Comparison of ENCODE assay signal across 8 mouse cellular contexts in genomic region chr2:30933917-30934450, GRCm38 (mm10). TPM values are rescaled to one million over a fixed set of nuclear protein-coding genes. Genes with fewer than 3 reads are reported as not detected.
DNase-seq lines count a peak whose midpoint lies in the region; ATAC-seq lines count a peak whose summit lies in the region.

No protein-coding gene starts in this region.

- DNase-seq in hindbrain, embryonic 10.5 days (ENCODE audit: low spot score), result peak; percentile 77
- DNase-seq in T-cell, adult 2 months (ENCODE audit: low spot score), result peak; percentile 61
- peak; percentile 58 to 80 for DNase-seq in layer of hippocampus, adult 8-10 months (ENCODE audit: low spot score in 2 of 2)
- DNase-seq in spleen, postnatal 10 days (ENCODE audit: low spot score in 2 of 2), result peak; percentile 63 to 77

- no peak overlapping the region for H3K4me2 ChIP-seq in hindbrain, embryonic 16.5 days (ENCODE audit: low read length)

- no peaks in the 10 kb centered on the region for H3K36me3 ChIP-seq in hindbrain, embryonic 10.5 days
- H3K36me3 ChIP-seq in hindbrain, embryonic 16.5 days (ENCODE audit: control insufficient read depth, insufficient read depth, low read length), result no peaks in the 10 kb centered on the region

- no peak overlapping the region for H3K4me3 ChIP-seq in hindbrain, embryonic 10.5 days
- H3K4me3 ChIP-seq in hindbrain, embryonic 16.5 days (ENCODE audit: low read length), result no peak overlapping the region

- peaks cover 11% of the 10 kb centered on the region for H3K4me1 ChIP-seq in hindbrain, embryonic 10.5 days (replicated peaks)
- H3K4me1 ChIP-seq in hindbrain, embryonic 16.5 days (ENCODE audit: control insufficient read depth, insufficient read depth, low read depth, low read length), result peaks cover 4% of the 10 kb centered on the region

- no peak overlapping the region for H3K9ac ChIP-seq in hindbrain, embryonic 16.5 days (ENCODE audit: low read depth, low read length)

- peaks cover under 1% of the 10 kb centered on the region; the same call in 1 of the 2 replicates for H3K27me3 ChIP-seq in hindbrain, embryonic 10.5 days (ENCODE audit: insufficient read depth, poor library complexity, severe bottlenecking)
- H3K27me3 ChIP-seq in hindbrain, embryonic 16.5 days (replicated peaks; ENCODE audit: control insufficient read depth, insufficient read depth, low read length), result no peaks in the 10 kb centered on the region

- no peaks in the 10 kb centered on the region for H3K9me3 ChIP-seq in hindbrain, embryonic 10.5 days
- no peaks in the 10 kb centered on the region for H3K9me3 ChIP-seq in hindbrain, embryonic 16.5 days (ENCODE audit: control insufficient read depth, low read length)

- ATAC-seq in hindbrain, embryonic 16.5 days, result no peak
- peak; percentile 75 for ATAC-seq in common myeloid progenitor, adult 5-6 weeks (replicated peaks; ENCODE audit: low read depth, poor library complexity, severe bottlenecking)
- peak; percentile 56 for ATAC-seq in granulocyte monocyte progenitor cell, adult 5-6 weeks (replicated peaks; ENCODE audit: poor library complexity, severe bottlenecking)
- ATAC-seq in megakaryocyte progenitor cell, adult 5-6 weeks (replicated peaks; ENCODE audit: poor library complexity), result peak; percentile 76

- H3K27ac ChIP-seq in hindbrain, embryonic 10.5 days, result no peak overlapping the region
- no peak overlapping the region for H3K27ac ChIP-seq in hindbrain, embryonic 16.5 days (ENCODE audit: low read depth, low read length)

- 23% methylated on average over 7 of the region's 7 CpGs for WGBS in hindbrain, embryonic 10.5 days
- WGBS in hindbrain, embryonic 16.5 days, result 24% methylated on average over 7 of the region's 7 CpGs

RNA-seq across cellular contexts. Expression of gene Ptges, which starts 4.3 kb away (rescaled TPM):
- polyA plus RNA-seq in hindbrain, embryonic 10.5 days (2016; fragmentation: Nextera tagmentation; extraction: Ambion mirVana), result 10.8 and 13.3 TPM in 2 replicates
- 6.3 and 6.9 TPM in 2 replicates for polyA plus RNA-seq in hindbrain, embryonic 16.5 days (2015; fragmentation: Nextera tagmentation; extraction: Ambion mirVana)
- 0.15 TPM in 1 of 2 replicates, not detected in the other for total RNA-seq in common myeloid progenitor, adult 5-6 weeks (2017)
- 0.30 TPM in 1 of 2 replicates, not detected in the other for total RNA-seq in granulocyte monocyte progenitor cell, adult 5-6 weeks (2014; fragmentation: Nextera tagmentation)
- 0.13 and 0.52 TPM in 2 replicates for total RNA-seq in granulocyte monocyte progenitor cell, adult 5-6 weeks (2017)
- 1 to 10 TPM; 3.4 to 5.4 (median 5.2) TPM for total RNA-seq in layer of hippocampus, adult 8-10 months (2022)
- total RNA-seq in megakaryocyte progenitor cell, adult 5-6 weeks (2015), result 0.17 and 1.1 TPM in 2 replicates
- total RNA-seq in megakaryocyte progenitor cell, adult 5-6 weeks (2017), result 0.71 and 2.6 TPM in 2 replicates

RNA-seq across cellular contexts. Expression of gene Tor1b, which starts 18.8 kb away (rescaled TPM):
- 19.1 and 23.8 TPM in 2 replicates for polyA plus RNA-seq in hindbrain, embryonic 10.5 days (2016; fragmentation: Nextera tagmentation; extraction: Ambion mirVana)
- 18.0 and 20.4 TPM in 2 replicates for polyA plus RNA-seq in hindbrain, embryonic 16.5 days (2015; fragmentation: Nextera tagmentation; extraction: Ambion mirVana)
- 30.4 and 31.7 TPM in 2 replicates for total RNA-seq in common myeloid progenitor, adult 5-6 weeks (2017)
- 39.2 and 43.9 TPM in 2 replicates for total RNA-seq in granulocyte monocyte progenitor cell, adult 5-6 weeks (2014; fragmentation: Nextera tagmentation)
- total RNA-seq in granulocyte monocyte progenitor cell, adult 5-6 weeks (2017), result 33.9 and 37.7 TPM in 2 replicates
- total RNA-seq in layer of hippocampus, adult 8-10 months (2022), result 10 to 100 TPM; 32.8 to 37.2 (median 36.0) TPM
- total RNA-seq in megakaryocyte progenitor cell, adult 5-6 weeks (2015), result 28.6 and 29.4 TPM in 2 replicates
- 36.4 and 38.9 TPM in 2 replicates for total RNA-seq in megakaryocyte progenitor cell, adult 5-6 weeks (2017)

RNA-seq across cellular contexts. Expression of gene Tor1a, which starts 33.7 kb away (rescaled TPM):
- polyA plus RNA-seq in hindbrain, embryonic 10.5 days (2016; fragmentation: Nextera tagmentation; extraction: Ambion mirVana), result 82.4 and 84.1 TPM in 2 replicates
- 94.2 and 94.8 TPM in 2 replicates for polyA plus RNA-seq in hindbrain, embryonic 16.5 days (2015; fragmentation: Nextera tagmentation; extraction: Ambion mirVana)
- total RNA-seq in common myeloid progenitor, adult 5-6 weeks (2017), result 43.6 and 52.2 TPM in 2 replicates
- total RNA-seq in granulocyte monocyte progenitor cell, adult 5-6 weeks (2014; fragmentation: Nextera tagmentation), result 72.9 and 76.1 TPM in 2 replicates
- 101 and 156 TPM in 2 replicates for total RNA-seq in granulocyte monocyte progenitor cell, adult 5-6 weeks (2017)
- total RNA-seq in layer of hippocampus, adult 8-10 months (2022), result 10 to 100 TPM; 41.3 to 47.7 (median 44.4) TPM
- 63.5 and 65.1 TPM in 2 replicates for total RNA-seq in megakaryocyte progenitor cell, adult 5-6 weeks (2015)
- 71.7 and 96.5 TPM in 2 replicates for total RNA-seq in megakaryocyte progenitor cell, adult 5-6 weeks (2017)

RNA-seq across cellular contexts. Expression of gene BC005624, which starts 48.0 kb away (rescaled TPM):
- 61.1 and 73.3 TPM in 2 replicates for polyA plus RNA-seq in hindbrain, embryonic 10.5 days (2016; fragmentation: Nextera tagmentation; extraction: Ambion mirVana)
- 92.1 and 93.0 TPM in 2 replicates for polyA plus RNA-seq in hindbrain, embryonic 16.5 days (2015; fragmentation: Nextera tagmentation; extraction: Ambion mirVana)
- 69.7 and 74.5 TPM in 2 replicates for total RNA-seq in common myeloid progenitor, adult 5-6 weeks (2017)
- total RNA-seq in granulocyte monocyte progenitor cell, adult 5-6 weeks (2014; fragmentation: Nextera tagmentation), result 35.9 and 42.6 TPM in 2 replicates
- 60.0 and 61.0 TPM in 2 replicates for total RNA-seq in granulocyte monocyte progenitor cell, adult 5-6 weeks (2017)
- total RNA-seq in layer of hippocampus, adult 8-10 months (2022), result 10 to 100 TPM; 66.5 to 72.2 (median 67.0) TPM
- 40.5 and 43.3 TPM in 2 replicates for total RNA-seq in megakaryocyte progenitor cell, adult 5-6 weeks (2015)
- 68.0 and 73.9 TPM in 2 replicates for total RNA-seq in megakaryocyte progenitor cell, adult 5-6 weeks (2017)

RNA-seq across cellular contexts. Expression of gene Usp20, which starts 48.1 kb away (rescaled TPM):
- 19.3 and 25.9 TPM in 2 replicates for polyA plus RNA-seq in hindbrain, embryonic 10.5 days (2016; fragmentation: Nextera tagmentation; extraction: Ambion mirVana)
- polyA plus RNA-seq in hindbrain, embryonic 16.5 days (2015; fragmentation: Nextera tagmentation; extraction: Ambion mirVana), result 42.9 and 53.2 TPM in 2 replicates
- 2.2 and 5.7 TPM in 2 replicates for total RNA-seq in common myeloid progenitor, adult 5-6 weeks (2017)
- total RNA-seq in granulocyte monocyte progenitor cell, adult 5-6 weeks (2014; fragmentation: Nextera tagmentation), result 5.2 and 10.0 TPM in 2 replicates
- total RNA-seq in granulocyte monocyte progenitor cell, adult 5-6 weeks (2017), result 2.2 and 5.5 TPM in 2 replicates
- total RNA-seq in layer of hippocampus, adult 8-10 months (2022), result 10 to 100 TPM; 84.0 to 97.7 (median 90.5) TPM
- total RNA-seq in megakaryocyte progenitor cell, adult 5-6 weeks (2015), result 1.9 and 2.2 TPM in 2 replicates
- 2.7 TPM in 2 replicates for total RNA-seq in megakaryocyte progenitor cell, adult 5-6 weeks (2017)
